Mouse (Mus musculus): ENCODE data around the gene Cldn11.

DNA sequence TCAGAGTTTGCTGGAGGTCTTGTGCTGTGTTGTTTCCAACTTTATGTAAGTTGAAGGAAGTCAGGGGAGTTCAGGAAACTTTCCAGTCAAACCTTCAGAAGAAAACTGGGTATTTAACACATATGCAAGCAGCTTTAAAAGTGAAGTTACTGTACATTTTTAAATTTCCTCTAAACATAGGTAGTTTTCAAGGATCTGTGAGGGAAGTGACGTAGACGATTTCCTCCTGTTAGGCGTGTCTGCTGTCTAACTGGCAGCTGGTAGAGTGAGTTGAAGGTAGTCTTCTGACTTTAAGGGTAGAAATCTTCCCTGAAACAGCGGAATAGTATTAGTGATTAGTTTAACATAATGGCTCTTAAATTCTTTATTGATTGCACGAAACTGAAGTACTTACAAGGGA, 49.7 kb upstream of the Cldn11 start:
- TF ChIP-seq POLR2A (IDR thresholded peaks at IDR 0.05; ENCODE audit: borderline replicate concordance, control insufficient read depth, low read depth, low read length) (no peak), CTCF (IDR thresholded peaks at IDR 0.05; ENCODE audit: control insufficient read depth, insufficient read depth, low read length) (no peak)
